Mouse (Mus musculus) cerebellum, adult 11 months (tissue): ENCODE data around the gene Nfib.

Experiments
- DNase-seq: peaks from one replicate; pipeline ENCODE4 v3.0.0; 2022

Gene Nfib

DNA sequence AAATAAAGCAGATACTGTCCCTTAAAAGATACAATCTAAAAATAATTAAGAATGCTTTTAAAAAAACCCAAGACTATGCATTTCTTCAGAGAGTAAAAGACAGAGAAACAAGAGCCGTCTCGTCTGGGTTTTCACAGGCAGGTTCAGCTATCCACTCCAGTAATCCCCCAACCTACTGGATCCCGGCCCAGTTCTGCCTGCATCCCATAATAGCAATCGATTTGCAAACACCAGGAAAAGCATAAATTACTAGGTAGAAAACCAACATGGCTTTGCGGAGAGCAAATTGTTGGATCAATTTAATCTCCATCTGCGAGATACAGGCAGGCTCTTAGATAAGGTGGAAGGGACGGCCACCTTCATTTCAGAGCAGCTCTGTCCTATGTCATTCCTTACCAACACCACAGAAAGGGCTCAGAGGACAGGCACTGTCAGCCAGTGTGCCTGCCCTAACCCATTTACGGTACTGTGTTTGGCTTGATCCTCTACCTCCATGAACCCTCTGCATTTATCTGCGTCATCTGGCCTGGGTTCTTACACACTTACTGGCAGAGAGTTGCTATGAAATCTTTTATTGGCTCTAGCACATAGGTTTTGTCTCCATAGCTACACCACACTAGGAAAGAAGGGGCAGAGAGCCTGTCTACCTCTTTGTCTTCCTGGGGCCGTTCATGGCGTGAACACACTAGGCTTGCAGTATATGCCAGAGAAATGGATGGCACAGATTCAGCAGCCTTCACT is 321.4 kb downstream of the Nfib start:
- peak; percentile 22 for DNase-seq

DNA sequence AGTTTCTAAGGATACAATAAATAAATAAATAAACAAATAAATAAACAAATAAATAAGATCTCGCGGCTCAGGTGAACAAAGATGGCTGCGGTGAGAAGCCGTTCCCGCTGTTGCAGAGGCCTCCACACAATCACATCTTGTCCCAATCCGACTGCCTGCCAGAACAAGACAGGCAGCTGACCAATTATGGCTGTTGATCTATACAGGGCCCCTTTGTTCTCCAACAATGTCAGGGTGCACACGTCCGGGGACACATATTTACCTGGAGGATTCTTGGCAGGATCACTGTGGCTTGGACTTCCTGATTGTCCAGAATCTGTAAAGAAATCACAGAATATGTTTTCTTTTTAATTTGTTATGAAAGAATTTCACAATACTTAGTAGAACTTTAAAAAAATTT is 322.2 kb downstream of the Nfib start:
- DNase-seq: no peak

DNA sequence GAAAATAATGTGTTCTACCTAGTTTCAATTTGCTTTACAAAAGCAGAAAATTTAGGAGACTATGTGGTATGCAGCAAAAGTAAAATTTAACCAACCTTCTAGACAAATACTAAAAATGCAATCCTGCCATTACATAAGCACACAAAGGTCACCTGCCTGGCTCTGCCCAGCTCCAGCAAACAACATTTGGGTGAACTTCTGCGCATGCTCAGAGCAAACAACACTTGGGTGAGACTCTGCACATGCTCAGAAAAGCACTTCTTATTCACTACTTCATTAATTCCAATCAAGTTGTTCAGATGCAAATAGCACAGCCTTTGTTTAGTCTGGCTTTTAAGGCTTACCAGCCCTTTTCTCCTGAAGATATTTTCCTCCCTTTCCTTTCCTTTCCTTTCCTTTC is 323.8 kb downstream of the Nfib start:
- no peak for DNase-seq

DNA sequence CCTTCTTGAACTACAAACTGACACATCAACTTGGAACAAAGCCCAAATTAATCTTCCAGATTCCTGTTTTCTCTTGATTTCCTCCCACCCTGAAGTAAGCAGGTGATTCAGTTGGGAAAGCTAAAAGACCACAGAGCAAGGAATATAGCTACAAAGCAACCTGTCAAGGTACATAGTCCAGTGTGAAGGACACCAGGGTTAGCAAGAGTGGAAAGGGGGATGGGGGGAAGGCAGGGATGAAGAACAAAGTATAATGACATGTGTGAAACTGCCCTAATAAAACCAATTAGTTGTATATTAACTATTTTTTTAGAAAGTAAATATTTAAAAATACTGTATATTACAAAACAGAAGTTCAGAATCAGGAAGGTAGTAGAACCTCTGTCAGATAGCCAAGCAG is 325.0 kb downstream of the Nfib start:
- no peak for DNase-seq

DNA sequence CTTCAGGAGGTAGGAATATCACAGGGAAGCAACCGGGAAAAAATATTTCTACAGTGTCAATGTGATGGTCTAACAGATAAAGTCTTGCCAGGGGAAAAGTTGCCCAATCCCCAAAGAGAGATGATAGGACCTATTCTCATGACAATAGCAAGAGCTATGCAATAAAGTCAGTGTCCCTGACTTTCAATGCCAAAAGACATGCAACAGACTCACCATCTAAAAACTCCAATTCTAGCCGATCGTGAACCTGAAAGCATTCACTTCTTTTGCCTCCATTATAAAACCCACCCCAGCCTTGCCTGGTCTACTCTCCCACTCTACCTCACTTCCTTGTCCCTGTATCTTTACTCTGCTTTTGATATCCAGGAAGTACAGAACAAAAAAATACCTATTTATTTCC is 327.5 kb downstream of the Nfib start:
- DNase-seq: no peak

DNA sequence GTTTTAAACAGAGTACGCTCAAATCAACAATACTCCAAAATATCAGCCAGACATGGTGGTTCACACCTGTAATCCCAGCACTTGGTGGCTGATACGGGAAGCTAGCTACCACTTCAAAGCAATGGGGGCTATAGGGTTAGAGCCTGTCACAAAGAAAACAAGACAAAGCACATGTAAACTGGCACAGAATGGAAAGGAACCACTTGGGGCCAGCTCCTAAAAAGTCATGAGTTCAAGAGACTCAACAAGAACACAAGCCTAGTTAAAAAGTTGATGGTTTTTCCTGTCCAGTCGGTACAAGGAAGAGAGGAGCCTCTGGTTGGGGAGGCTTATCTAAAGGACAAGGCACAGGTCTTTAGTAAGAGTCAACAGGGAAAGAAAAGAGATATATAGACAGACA is 327.9 kb downstream of the Nfib start:
- no peak for DNase-seq

DNA sequence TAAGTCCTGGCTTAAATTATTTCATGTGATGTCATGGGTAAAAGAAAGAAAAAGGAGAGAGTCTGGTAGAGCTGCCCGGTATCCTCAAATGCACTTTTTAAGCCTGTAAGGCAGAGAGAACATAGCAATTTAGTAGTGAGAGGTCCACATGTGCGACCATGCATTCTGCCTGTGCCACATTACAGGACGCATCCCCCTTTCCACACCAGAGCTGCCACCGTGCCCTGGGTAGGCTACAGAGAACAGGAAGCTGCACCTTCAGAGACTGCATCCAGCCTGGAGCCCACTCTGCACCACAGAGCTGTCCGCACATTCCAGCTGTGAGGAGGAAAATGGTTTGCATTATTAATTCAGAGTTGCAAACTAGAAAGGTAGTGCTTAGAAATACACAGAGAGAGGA is 331.0 kb downstream of the Nfib start:
- no peak for DNase-seq

DNA sequence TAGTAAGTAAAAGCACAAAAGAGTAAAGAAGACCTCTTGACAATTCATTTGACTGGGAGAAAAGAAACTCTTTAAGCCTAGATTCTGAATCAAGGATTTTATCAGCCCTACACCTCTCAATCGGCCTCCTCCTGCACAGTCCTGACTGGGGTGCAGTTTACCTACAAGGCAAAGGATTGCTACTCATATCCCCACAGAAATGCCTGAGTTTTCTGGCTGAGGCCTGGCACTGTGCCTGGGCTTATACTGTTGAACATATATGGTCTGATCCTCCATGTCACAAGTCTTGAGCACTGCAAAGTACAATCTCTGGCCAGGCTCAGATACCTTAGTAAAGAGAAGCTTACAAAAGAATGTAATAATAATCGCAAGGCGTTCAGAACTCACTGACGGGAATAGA is 333.3 kb downstream of the Nfib start:
- DNase-seq: no peak

DNA sequence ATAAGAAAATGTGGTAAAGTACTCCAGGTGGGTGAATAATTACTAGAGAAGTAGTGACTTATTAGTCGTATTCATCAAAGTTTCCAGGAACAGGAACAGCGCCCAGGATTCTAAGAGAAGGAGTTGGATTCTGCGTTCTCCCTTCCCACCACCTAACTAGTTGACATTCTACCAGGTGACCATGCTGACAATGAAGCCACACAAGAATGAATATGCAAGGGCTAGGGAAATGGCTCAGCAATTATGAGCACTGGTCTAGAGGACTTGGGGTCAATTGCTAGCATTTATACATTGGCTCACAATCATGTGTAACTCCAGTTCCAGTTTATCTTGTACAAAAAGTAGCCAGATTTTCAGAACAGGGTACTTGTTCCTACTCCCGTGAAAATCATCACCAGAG is 334.1 kb downstream of the Nfib start:
- DNase-seq: no peak

DNA sequence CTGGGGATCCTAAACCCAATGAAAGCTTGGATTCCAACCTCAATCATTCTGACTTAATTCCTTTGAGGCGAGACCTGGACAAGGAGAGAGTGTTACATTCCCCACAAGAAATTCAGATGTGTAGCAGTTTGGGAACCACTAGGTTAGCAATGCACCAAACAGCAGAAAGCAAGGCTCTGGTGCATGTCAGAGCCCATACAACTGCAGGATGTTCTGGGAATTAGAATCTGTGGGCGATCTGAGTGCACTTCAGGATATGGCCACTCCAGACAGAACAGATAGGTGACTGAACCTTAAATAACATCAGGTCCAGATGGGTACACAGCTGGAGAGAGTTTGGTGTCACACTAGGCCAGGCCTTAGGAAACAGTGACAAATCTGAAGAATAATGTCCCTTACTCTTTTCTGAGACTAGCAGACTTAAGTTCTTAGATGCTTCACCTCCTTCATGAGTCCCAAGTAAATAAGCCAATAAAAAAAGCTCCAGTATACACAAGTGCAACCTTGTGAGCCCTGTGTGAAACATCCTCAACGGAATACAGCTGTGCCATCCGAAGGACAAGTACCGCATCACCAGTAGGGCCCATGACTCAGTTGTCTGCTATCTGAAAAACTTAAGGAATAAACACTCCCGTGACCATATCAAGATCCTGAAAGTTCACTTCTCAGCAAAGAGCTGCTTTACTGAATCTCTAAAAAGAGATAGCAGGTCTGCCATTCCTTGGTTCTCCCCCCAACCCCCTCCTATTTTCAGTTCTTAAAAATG is 336.4 kb downstream of the Nfib start:
- no peak for DNase-seq

DNA sequence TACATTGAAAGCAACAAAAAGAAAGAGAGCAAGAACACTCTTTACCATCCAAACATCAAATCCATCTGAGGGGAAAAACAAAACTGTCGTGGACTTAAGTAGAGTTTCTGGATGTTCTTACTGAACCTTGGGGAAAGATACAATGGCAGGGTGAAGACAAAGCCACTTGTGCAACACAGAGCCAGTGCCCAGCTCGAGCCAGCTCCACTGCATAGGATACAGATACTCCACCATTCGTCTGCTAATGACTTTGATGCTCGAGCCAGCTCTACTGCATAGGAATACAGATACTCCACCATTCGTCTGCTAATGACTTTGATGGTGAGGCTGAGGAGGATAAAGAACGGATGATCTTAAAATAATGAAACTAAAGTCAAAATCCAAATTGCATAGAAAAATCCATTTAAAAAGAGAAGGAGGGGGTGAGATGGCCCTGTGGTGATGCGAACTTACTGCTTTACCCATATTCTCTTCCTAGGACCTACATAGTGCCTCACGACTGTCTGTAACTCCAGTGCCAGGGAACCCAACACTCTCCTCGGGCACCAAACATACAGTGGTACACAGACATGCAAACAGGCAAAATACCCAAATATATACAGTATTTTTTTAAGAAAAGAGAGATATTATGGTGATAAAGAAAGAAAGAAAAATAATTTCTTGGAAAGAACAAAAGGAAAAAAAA is 337.3 kb downstream of the Nfib start:
- DNase-seq: no peak

DNA sequence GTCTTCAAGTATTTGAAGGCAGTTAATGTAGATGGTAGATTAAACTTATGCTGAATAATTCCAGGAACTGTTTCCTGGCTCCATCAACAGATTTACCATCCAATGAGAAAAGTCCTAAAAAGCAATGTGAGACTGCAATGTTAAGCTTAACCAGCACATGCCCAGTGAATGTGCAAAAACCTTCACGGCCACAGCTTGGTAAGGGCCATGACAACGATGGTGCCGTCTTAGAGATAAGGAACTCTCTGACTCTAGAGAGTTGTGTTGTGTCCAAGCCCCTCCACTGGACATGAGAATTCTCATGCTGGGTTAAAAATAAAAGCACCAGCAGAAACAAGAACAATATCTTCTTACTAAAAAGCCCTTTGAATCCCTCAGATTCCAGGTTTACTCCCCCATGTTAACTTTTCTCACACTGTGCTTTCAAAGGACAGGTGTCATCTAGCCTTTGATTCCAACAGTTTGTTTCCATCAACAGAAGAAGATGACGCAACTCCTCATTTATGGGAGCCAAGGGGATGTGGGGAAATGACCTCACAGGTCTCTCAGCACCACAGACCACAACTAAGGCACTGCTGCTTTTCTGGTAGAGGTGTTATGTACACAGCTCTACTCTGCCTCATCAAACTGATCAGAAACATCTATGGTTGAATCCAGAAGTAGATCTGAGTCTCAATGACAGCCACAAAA is 340.7 kb downstream of the Nfib start:
- DNase-seq: no peak

DNA sequence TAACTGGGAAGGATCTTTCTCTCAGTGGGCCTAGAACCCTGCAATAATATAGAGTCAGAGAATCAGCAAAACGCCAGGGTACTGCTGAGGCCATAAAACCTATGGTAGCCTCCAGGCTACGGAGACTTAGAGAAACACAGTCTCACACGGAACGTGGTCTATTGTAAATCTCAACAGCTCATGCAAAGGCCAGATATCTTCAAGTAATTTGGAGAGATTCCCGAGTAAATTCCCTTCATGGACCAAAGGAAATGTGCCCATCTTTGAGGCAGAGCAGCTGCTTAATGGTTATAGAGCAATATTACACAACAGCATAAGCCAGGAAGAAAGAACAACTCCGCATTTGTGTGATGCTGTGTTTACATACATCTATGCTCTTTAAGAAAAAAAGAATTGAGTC is 341.6 kb downstream of the Nfib start:
- no peak for DNase-seq

DNA sequence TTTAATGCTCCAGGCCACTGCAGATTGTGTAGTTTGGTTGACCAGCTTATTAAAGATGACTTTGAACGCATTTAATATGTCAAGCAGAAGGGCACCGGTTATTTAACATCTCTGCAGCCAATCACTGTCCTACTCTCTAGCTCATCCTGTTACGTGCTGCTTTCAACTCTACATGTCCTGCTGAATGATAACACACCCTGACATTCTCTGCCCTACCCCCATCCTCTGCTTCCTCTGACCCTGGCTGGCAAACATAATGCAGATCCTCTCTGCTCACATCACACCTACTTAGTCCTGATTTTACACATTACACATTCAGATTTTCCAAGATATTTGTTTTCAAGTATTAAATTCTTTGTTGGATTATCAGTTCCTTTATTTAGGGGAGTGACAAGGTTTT is 343.3 kb downstream of the Nfib start:
- DNase-seq: no peak

DNA sequence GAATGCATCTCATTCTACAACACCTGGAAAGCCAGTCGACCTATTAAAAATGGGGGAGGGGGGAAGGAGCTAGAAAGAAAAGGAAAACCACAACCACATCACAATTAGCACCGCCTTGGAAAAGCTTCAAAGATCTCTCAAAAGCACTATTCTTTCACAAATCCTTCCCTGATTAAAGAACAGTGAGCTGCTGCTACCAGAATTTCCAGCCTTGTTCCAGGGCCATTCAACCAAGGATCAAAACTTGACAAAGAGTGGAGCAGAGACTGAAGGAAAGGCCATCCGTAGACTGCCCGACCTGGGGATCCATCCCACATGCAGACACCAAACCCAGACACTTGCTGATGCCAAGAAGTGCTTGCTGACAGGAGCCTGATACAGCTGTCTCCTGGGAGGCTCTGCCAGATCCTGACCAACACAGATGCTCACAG is 345.5 kb downstream of the Nfib start:
- DNase-seq: no peak

DNA sequence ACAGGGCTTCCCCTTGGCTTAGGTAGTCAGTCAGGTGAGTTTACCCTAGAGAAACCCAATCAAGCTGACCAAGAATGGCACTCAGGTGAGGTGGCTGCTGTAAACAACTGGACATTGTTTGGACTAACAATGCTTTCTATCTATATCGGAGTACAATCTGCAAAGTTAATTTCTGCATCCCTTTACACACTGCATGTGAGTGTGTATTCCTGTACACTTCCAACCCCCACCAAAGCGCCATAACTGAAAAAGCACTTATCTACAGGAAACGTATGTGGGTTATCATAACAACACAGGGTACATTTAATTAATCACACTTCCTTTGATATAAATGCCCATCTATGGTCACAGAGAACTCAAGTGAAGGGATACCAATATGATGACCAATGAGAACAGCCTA is 346.4 kb downstream of the Nfib start:
- DNase-seq: no peak

DNA sequence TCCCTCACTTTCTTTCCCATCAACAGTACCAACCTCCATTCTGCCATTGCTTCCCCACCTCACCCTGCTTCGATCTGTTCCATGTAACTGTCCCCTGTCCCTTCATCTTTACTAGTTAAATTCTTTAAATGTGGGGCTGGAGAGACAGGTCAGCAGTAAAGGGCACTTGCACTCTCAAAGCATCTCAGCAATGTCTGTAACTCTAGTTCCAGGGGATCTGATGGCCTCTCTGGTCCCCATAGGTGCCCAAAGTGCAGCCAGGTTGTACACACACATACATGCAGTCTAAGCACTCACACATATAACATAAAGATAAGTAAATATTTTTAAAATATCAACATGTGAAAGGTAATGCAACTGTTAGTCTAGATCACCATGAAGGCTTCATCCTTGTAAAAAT is 356.5 kb downstream of the Nfib start:
- no peak for DNase-seq

DNA sequence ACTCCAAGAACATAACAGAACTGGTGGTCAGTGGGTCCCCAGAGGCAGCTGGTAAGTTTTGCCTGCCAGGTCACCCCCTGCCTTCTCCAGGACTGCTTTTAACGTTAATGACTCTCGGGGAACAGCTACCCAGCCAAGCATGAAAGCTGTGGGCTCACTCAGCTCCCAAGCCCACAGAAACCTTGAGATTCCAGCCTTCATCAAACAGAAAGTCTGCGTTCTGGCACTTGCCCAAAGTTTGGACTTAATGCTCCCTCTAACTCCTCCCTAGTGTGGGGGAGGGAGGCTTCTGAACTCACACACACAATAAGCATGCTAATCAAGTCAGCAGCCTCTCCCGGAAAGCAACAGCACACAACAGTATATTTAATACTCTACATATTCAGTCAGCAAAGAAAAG is 360.8 kb downstream of the Nfib start:
- DNase-seq: no peak

DNA sequence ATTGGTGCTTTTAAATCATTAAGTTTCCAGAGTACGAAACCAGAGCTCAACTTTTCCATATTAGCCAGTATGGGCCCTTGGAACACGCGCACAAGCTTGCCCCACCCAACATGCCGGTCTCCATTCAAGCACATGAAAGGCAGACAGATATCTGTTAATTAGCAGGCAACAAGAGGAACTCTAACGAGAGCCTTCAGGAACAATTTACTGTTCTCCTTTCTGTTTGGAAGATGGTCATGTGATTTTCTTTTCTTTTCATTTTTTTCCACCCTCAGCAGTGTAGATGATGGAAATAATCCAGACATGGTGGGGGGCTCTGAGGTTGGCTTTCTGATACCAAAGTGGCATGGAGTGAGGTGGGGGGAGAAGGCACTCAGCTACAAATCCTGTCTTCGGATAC is 361.3 kb downstream of the Nfib start:
- no peak for DNase-seq

DNA sequence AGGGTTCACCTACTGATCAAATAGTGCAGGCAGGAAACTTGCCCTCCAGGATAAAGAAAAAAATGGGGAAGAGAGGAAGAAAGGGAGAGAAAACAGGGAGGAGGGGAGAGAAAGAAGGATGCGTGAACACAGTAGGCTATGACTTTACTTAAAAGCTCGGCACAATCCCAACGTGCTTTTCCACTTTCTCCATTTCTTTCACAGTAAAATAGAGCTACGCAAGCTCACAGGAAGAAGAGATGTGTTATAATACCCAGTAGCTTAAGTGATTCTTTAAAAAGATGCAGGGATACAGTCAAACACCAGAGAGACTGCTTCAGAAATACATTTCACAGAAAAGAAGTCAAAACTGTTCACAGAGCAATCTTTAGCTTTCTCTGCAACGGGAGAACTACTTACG is 366.6 kb downstream of the Nfib start:
- DNase-seq: no peak

DNA sequence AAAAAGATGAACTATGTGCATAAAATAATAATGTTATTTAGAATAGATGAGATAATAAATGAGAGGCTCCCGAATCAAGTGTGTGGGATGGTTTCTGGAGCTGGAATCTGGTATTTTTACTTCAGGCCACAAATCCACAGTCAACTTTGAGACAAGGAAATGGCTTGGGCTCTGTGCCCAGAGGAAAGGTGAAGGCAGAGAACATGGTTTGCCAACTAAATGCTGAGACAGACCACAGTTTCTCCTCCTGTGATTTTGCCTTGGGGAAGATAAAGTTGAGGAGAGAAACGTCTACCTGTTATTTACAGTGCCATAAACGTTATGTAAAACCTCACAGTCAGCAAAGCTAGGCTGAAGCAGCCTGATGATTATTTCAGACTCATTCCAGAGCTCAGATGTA is 367.1 kb downstream of the Nfib start:
- DNase-seq: peak; percentile 24

DNA sequence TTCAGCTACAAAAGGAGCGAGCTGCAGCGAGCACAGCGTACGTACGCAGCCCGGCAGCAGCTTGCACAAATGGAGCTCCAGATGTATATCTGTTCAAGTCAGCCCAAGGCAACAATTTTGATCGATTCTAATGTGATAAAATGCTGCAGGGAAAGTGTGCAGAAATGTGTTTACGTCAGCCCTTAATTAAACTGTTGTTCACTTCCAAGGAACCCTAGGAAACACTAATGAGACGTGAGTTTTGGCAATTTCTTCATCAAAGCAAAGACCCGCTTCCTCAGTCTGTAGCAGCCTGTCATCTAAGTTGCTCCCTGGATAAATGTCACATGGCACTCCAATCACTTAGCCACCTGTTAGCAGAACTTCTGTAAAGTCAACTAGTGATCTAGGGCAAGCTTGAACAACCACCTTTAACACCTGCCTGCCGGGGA is 368.6 kb downstream of the Nfib start:
- no peak for DNase-seq

DNA sequence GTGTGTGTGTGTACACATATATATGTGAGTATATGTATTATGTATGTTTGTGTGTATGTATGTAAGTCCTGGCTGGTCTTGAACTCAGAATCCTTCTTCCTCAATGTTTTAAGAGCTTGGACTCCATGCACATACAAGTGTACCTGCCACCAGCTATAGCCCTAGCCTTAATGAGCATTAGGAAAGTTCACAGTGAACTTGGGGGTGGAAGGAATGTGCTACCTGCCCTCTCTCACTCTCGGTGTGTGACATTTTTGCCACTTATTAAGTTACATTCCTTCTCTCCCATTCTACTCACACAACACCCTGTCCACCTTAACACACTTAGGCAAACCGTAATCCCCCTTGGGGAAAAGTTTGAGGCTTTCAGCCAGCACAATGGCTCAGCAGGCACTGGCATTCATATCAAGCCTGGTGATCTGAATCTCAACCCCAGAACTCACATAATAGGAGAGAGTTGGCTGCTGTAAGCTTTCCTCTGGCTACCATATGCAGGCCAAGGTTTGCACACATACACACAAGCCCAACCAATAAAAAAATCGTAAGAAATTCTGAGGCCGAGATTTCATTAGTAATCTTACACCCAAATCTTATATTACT is 370.2 kb downstream of the Nfib start:
- DNase-seq: no peak
